Mouse (Mus musculus) CD4-positive naive resting alpha-beta T cell, adult 57 days (primary cell): ENCODE data around the gene Katnal1. TPM values are rescaled to one million over a fixed set of nuclear protein-coding genes. Genes with fewer than 3 reads are reported as not detected.

Source experiments
- total RNA-seq: library from RNA; stranded (reverse); gene quantifications from one replicate; pipeline ENCODE4 v1.2.4, GENCODE M21; 2023

Gene Katnal1
- total RNA-seq: 1.8 TPM

DNA sequence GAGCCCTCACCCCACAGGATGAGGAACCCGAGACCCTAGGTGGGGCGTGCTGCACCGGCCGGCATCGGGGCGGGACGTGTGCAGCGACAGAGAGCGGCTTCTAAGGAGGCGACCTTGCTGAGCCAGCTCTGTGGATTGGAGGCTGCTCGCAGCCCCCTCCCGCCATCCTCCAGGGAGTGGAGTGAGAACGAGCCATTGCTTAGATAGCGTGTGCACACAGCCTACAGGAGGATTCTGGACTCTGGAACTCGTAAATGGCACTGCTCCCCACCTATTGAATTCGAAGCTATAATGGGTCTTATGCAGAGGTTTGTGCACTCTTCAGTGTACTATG is at the start of gene Katnal1:
Gene Katnal1 (minus strand): TSS at position 205 of the 334 bp plus-strand sequence.

Other genes with a start within 250 kb of the Katnal1 start
- gene Gm42791, start 65.8 kb upstream of the Katnal1 start, total RNA-seq: 8.8 TPM